Mouse (Mus musculus) intestine, postnatal 0 days (tissue): ENCODE measurements around the gene Atrnl1. TPM values are rescaled to one million over a fixed set of nuclear protein-coding genes. Genes with fewer than 3 reads are reported as not detected.
A peak's percentile ranks its signal among the peaks of the same experiment; 100 is the strongest.

Source experiments
- ATAC-seq: fragments of 200-750 bp; cut with Nextera tagmentation; 2 replicates; pipeline ENCODE4 v1.8.0; 2017; ENCODE audit warnings: mild to moderate bottlenecking, moderate TSS enrichment, moderate library complexity
- H3K27ac ChIP-seq: fragments of 300-500 bp; sonication (generic); 2 replicates; pipeline ENCODE4 v1.5.1; 2014; ENCODE audit warnings: mild to moderate bottlenecking, low read depth, low read length, moderate library complexity
- H3K27me3 ChIP-seq: fragments of 300-500 bp; sonication (generic); replicated peaks from 2 replicates; pipeline ENCODE4 v1.6.1; 2014; ENCODE audit warnings: low read length, mixed read lengths; ENCODE audit not compliant: control insufficient read depth, insufficient read depth
- H3K36me3 ChIP-seq: fragments of 300-500 bp; sonication (generic); 2 replicates; pipeline ENCODE4 v1.6.1; 2014; ENCODE audit warnings: mild to moderate bottlenecking, moderate library complexity; ENCODE audit not compliant: control insufficient read depth, insufficient read depth
- H3K4me1 ChIP-seq: fragments of 300-500 bp; sonication (generic); replicated peaks from 2 replicates; pipeline ENCODE4 v1.6.1; 2014; ENCODE audit warnings: antibody characterized with exemption, low read length, mixed read lengths; ENCODE audit not compliant: control insufficient read depth, insufficient read depth
- H3K4me2 ChIP-seq: fragments of 300-500 bp; sonication (generic); replicated peaks from 2 replicates; pipeline ENCODE4 v1.6.1; 2014; ENCODE audit warnings: low read depth, mild to moderate bottlenecking, moderate library complexity
- H3K4me3 ChIP-seq: fragments of 300-500 bp; sonication (generic); 2 replicates; pipeline ENCODE4 v1.5.1; 2014; ENCODE audit warnings: low read depth, low read length
- H3K9ac ChIP-seq: fragments of 300-500 bp; sonication (generic); 2 replicates; pipeline ENCODE4 v1.6.1; 2014; ENCODE audit warnings: mild to moderate bottlenecking, low read depth, low read length
- H3K9me3 ChIP-seq: fragments of 300-500 bp; sonication (generic); 2 replicates; pipeline ENCODE4 v1.6.1; 2016; ENCODE audit warnings: mixed run types; ENCODE audit not compliant: control insufficient read depth
- CTCF ChIP-seq: sonication (generic); IDR thresholded peaks from 2 replicates; pipeline ENCODE4 v1.5.1; 2016; ENCODE audit warnings: low read depth, mild to moderate bottlenecking, control low read depth, antibody characterized with exemption, moderate library complexity
- WGBS: fragments of 180-500 bp; shearing (Covaris S2); extraction: QIAGEN DNeasy Blood & Tissue Kit; methylation state at CpG from one replicate; pipeline ENCODE4 v1.1.7; 2014; 5-methylcytosine and 5-hydroxymethylcytosine counted together
- polyA plus RNA-seq: library from polyadenylated mRNA; unstranded; fragments of >200 nt; fragmentation: Nextera tagmentation; extraction: Ambion mirVana; gene quantifications from 2 replicates; pipeline ENCODE4 v1.2.1, GENCODE M21; 2015

The Atrnl1 gene
- polyA plus RNA-seq, 1 experiment from 2014 or later = 2.6 TPM

GRCm38 (mm10) chr19:57619088-57619487 lies 8.3 kb downstream of the Atrnl1 start:
- H3K4me2 ChIP-seq = no peak overlapping the region
- H3K9me3 ChIP-seq = no peaks in the 10 kb centered on the region
- no peaks in the 10 kb centered on the region; the same call in 1 of the 2 replicates for H3K36me3 ChIP-seq
- no peak for TF ChIP-seq CTCF
- H3K27me3 ChIP-seq = no peaks in the 10 kb centered on the region
- WGBS = 89% methylated on average over 9 of the region's 9 CpGs
- H3K9ac ChIP-seq = no peak overlapping the region
- H3K4me1 ChIP-seq = no peaks in the 10 kb centered on the region
- no peak overlapping the region for H3K27ac ChIP-seq
- H3K4me3 ChIP-seq = no peak overlapping the region
- no peak for ATAC-seq

- Histone ChIP-seq H3K27me3 (no peaks in the 10 kb centered on the region), H3K4me2 (no peak overlapping the region), H3K4me3 (no peak overlapping the region), H3K9ac (no peak overlapping the region), H3K4me1 (no peaks in the 10 kb centered on the region), H3K27ac (no peak overlapping the region), H3K9me3 (no peaks in the 10 kb centered on the region), H3K36me3 (no peaks in the 10 kb centered on the region; the same call in 1 of the 2 replicates)
- 84% methylated on average over 19 of the region's 19 CpGs for WGBS
- no peak for ATAC-seq
- TF ChIP-seq CTCF = no peak
Observed at GRCm38 (mm10) chr19:57621814-57622213, 11.0 kb downstream of the Atrnl1 start.

- no peak for TF ChIP-seq CTCF
- H3K9ac ChIP-seq = no peak overlapping the region
- no peaks in the 10 kb centered on the region for H3K9me3 ChIP-seq
- no peak overlapping the region for H3K4me3 ChIP-seq
- WGBS = 93% methylated on average over 9 of the region's 9 CpGs
- no peak overlapping the region for H3K27ac ChIP-seq
- H3K4me1 ChIP-seq = no peaks in the 10 kb centered on the region
- H3K4me2 ChIP-seq = no peak overlapping the region
- ATAC-seq = no peak
- H3K36me3 ChIP-seq = no peaks in the 10 kb centered on the region
- no peaks in the 10 kb centered on the region for H3K27me3 ChIP-seq
Observed at GRCm38 (mm10) chr19:57625738-57626137, 14.9 kb downstream of the Atrnl1 start.

- WGBS = 67% methylated on average over 8 of the region's 8 CpGs
- TF ChIP-seq CTCF = no peak
- ATAC-seq = peak; percentile 81
Observed at GRCm38 (mm10) chr19:57627251-57627650, 16.4 kb downstream of the Atrnl1 start.

GRCm38 (mm10) chr19:57642536-57642935 lies 31.7 kb downstream of the Atrnl1 start:
- H3K27ac ChIP-seq = no peak overlapping the region
- no peaks in the 10 kb centered on the region for H3K36me3 ChIP-seq
- no peaks in the 10 kb centered on the region for H3K27me3 ChIP-seq
- no peak overlapping the region for H3K4me2 ChIP-seq
- no peak overlapping the region for H3K4me3 ChIP-seq
- 95% methylated on average over 21 of the region's 21 CpGs for WGBS
- H3K9ac ChIP-seq = no peak overlapping the region
- no peaks in the 10 kb centered on the region for H3K4me1 ChIP-seq
- no peaks in the 10 kb centered on the region for H3K9me3 ChIP-seq
- no peak for ATAC-seq
- no peak for TF ChIP-seq CTCF

More at GRCm38 (mm10) chr19:57627251-57627650, 16.4 kb downstream of the Atrnl1 start:
- no peaks in the 10 kb centered on the region for H3K4me1 ChIP-seq
- H3K4me2 ChIP-seq = no peak overlapping the region; the same call in 1 of the 2 replicates
- no peaks in the 10 kb centered on the region; the same call in 1 of the 2 replicates for H3K36me3 ChIP-seq
- H3K4me3 ChIP-seq = no peak overlapping the region
- H3K27me3 ChIP-seq = no peaks in the 10 kb centered on the region
- no peaks in the 10 kb centered on the region for H3K9me3 ChIP-seq
- no peak overlapping the region for H3K27ac ChIP-seq
- H3K9ac ChIP-seq = no peak overlapping the region

- WGBS = 46% methylated on average over 2 of the region's 2 CpGs
Observed at GRCm38 (mm10) chr19:57642980-57643379, 32.1 kb downstream of the Atrnl1 start.

More at GRCm38 (mm10) chr19:57642980-57643379, 32.1 kb downstream of the Atrnl1 start:
- H3K36me3 ChIP-seq = no peaks in the 10 kb centered on the region
- no peak overlapping the region for H3K4me3 ChIP-seq
- no peak for ATAC-seq
- H3K9me3 ChIP-seq = no peaks in the 10 kb centered on the region
- no peaks in the 10 kb centered on the region for H3K27me3 ChIP-seq
- H3K4me2 ChIP-seq = no peak overlapping the region
- H3K4me1 ChIP-seq = no peaks in the 10 kb centered on the region
- no peak overlapping the region for H3K27ac ChIP-seq
- TF ChIP-seq CTCF = peak; percentile 63
- no peak overlapping the region for H3K9ac ChIP-seq
